Mouse (Mus musculus) stomach, embryonic 15.5 days (tissue): ENCODE data around the gene Kcnk6. TPM values are rescaled to one million over a fixed set of nuclear protein-coding genes. Genes with fewer than 3 reads are reported as not detected.

Experiments used
- ATAC-seq: fragments of 200-750 bp; cut with Nextera tagmentation; 2 replicates; pipeline ENCODE4 v1.8.0; 2017; ENCODE audit warnings: low read depth, moderate number of reproducible peaks, moderate TSS enrichment; ENCODE audit not compliant: insufficient read depth, low FRiP score
- H3K27ac ChIP-seq: fragments of 300-500 bp; sonication (generic); 2 replicates; pipeline ENCODE4 v1.5.1; 2015; ENCODE audit warnings: mild to moderate bottlenecking, inconsistent platforms
- H3K27me3 ChIP-seq: fragments of 300-500 bp; sonication (generic); replicated peaks from 2 replicates; pipeline ENCODE4 v1.6.1; 2015; ENCODE audit warnings: inconsistent platforms
- H3K36me3 ChIP-seq: fragments of 300-500 bp; sonication (generic); 2 replicates; pipeline ENCODE4 v1.6.1; 2015; ENCODE audit warnings: inconsistent platforms
- H3K4me1 ChIP-seq: fragments of 300-500 bp; sonication (generic); 2 replicates; pipeline ENCODE4 v1.6.1; 2015; ENCODE audit warnings: inconsistent platforms
- H3K4me2 ChIP-seq: fragments of 300-500 bp; sonication (generic); 2 replicates; pipeline ENCODE4 v1.6.1; 2015; ENCODE audit warnings: mild to moderate bottlenecking, inconsistent platforms
- H3K4me3 ChIP-seq: fragments of 300-500 bp; sonication (generic); replicated peaks from 2 replicates; pipeline ENCODE4 v1.5.1; 2015; ENCODE audit warnings: inconsistent platforms
- H3K9ac ChIP-seq: fragments of 300-500 bp; sonication (generic); 2 replicates; pipeline ENCODE4 v1.6.1; 2015; ENCODE audit warnings: inconsistent platforms
- H3K9me3 ChIP-seq: fragments of 300-500 bp; sonication (generic); 2 replicates; pipeline ENCODE4 v1.6.1; 2016; ENCODE audit warnings: inconsistent platforms
- WGBS: fragments of 180-500 bp; shearing (Covaris S2); methylation state at CpG from one replicate; pipeline ENCODE4 v1.1.7; 2015; 5-methylcytosine and 5-hydroxymethylcytosine counted together
- polyA plus RNA-seq: library from polyadenylated mRNA; unstranded; fragments of >200 nt; fragmentation: Nextera tagmentation; extraction: Ambion mirVana; gene quantifications from 2 replicates; pipeline ENCODE4 v1.2.1, GENCODE M21; 2015

Gene Kcnk6
- polyA plus RNA-seq, 1 experiment from 2014 or later: 1.9 TPM

GRCm38 (mm10) chr7:29180854-29181236, 51.5 kb downstream of the Kcnk6 start:
- Histone ChIP-seq H3K9ac (no peak overlapping the region), H3K9me3 (no peaks in the 10 kb centered on the region), H3K4me1 (peaks cover 11% of the 10 kb centered on the region), H3K27me3 (no peaks in the 10 kb centered on the region), H3K36me3 (peaks cover 6% of the 10 kb centered on the region; the same call in 1 of the 2 replicates), H3K27ac (no peak overlapping the region), H3K4me3 (peak overlapping the region; percentile 76), H3K4me2 (peak overlapping the region; percentile 47)
- WGBS: 38% methylated on average over 5 of the region's 5 CpGs
- ATAC-seq: no peak

- peak; percentile 94 for ATAC-seq
- peak within 1 kb of the TSS; percentile 78 for H3K4me2 ChIP-seq
- peak within 1 kb of the TSS; percentile 83 for H3K9ac ChIP-seq
- peak within 1 kb of the TSS; percentile 65 for H3K27ac ChIP-seq
- H3K4me3 ChIP-seq: peak within 1 kb of the TSS; percentile 76
- peaks cover 11% of the 10 kb centered on the region for H3K4me1 ChIP-seq
- no peaks in the 10 kb centered on the region for H3K27me3 ChIP-seq
- under 1% methylated on average over 62 of the region's 62 CpGs for WGBS
- peaks cover 12% of the 10 kb centered on the region for H3K36me3 ChIP-seq
- H3K9me3 ChIP-seq: no peaks in the 10 kb centered on the region
Observed at GRCm38 (mm10) chr7:29180077-29180853, 52.0 kb downstream of the Kcnk6 start, which contains the start of gene Psmd8. Psmd8 (minus strand) TSS chr7:29180701.

DNA sequence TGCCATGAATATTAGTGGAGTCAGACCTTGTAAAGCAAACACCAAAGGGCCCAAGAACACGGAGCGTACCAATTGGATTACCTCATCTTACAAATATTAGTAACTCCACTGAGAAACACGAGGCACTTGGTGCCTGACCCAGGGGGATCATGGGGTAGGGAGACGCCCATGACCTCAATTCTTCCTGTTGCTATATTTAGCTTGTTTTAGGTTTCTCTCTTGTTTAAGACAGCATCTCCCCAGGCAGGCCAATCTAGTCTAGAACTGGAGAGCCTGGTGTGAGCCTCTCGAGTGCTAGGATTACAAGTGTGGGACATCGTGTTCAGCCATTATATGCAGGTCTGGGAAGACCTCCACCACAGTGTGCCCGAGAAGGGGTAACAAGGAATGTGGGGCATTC, 53.0 kb downstream of the Kcnk6 start:
- peaks cover 11% of the 10 kb centered on the region for H3K4me1 ChIP-seq
- H3K4me2 ChIP-seq: peak overlapping the region; percentile 78
- 28% methylated on average over 7 of the region's 7 CpGs for WGBS
- ATAC-seq: no peak
- peak overlapping the region; percentile 83; the same call in 1 of the 2 replicates for H3K9ac ChIP-seq
- no peak overlapping the region for H3K27ac ChIP-seq
- H3K36me3 ChIP-seq: peaks cover 21% of the 10 kb centered on the region
- peak overlapping the region; percentile 76 for H3K4me3 ChIP-seq
- no peaks in the 10 kb centered on the region for H3K9me3 ChIP-seq
- H3K27me3 ChIP-seq: no peaks in the 10 kb centered on the region

GRCm38 (mm10) chr7:29178106-29178505, 54.2 kb downstream of the Kcnk6 start:
- Histone ChIP-seq H3K9me3 (no peaks in the 10 kb centered on the region), H3K27me3 (peaks cover 8% of the 10 kb centered on the region), H3K27ac (no peak overlapping the region), H3K36me3 (peaks cover 27% of the 10 kb centered on the region), H3K4me2 (no peak overlapping the region), H3K4me3 (no peak overlapping the region), H3K9ac (no peak overlapping the region), H3K4me1 (peaks cover 11% of the 10 kb centered on the region)
- no peak for ATAC-seq
- WGBS: 90% methylated on average over 4 of the region's 4 CpGs

DNA sequence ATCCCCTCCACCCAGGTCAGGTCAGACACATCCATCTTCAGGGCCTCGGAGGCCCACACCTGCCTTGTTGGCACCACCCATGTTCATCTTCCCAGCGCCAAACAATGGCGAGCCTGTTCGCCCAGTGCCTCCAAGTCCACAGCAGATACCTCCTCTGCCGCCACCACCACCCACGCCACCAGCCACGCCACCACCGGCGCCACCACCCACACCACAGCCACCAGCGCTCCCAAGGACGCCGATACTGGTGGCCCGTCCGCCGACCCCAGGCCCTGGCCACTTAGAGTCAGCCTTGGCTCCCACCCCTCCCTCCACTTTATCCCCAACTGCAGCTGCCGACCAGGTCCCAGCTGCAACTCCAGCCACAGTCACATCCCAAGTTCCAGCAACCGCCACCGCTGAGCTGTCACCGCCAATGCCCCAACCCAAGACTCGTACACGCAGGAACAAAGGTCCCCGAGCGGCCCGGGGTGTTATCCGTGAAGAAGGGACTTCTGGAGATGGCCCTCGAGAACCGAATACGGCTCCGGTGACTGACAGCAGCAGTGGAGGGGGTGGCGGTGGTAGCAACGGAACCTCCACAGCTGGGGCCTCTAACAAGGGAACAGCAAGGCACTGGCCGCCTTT, 59.8 kb downstream of the Kcnk6 start:
- WGBS: 51% methylated on average over 32 of the region's 32 CpGs

More for the DNA sequence above, 59.8 kb downstream of the Kcnk6 start:
- no peak overlapping the region for H3K9ac ChIP-seq
- no peak overlapping the region for H3K27ac ChIP-seq
- no peaks in the 10 kb centered on the region for H3K9me3 ChIP-seq
- peaks cover 37% of the 10 kb centered on the region for H3K27me3 ChIP-seq
- H3K36me3 ChIP-seq: peaks cover 29% of the 10 kb centered on the region
- no peak overlapping the region for H3K4me2 ChIP-seq
- peaks cover 24% of the 10 kb centered on the region for H3K4me1 ChIP-seq
- no peak for ATAC-seq
- H3K4me3 ChIP-seq: no peak overlapping the region

Other genes with a start within 250 kb of the Kcnk6 start
- gene Ryr1, start 107.3 kb downstream of the Kcnk6 start, polyA plus RNA-seq: 0.30 and 0.76 TPM in 2 replicates
- gene Rasgrp4, start 97.7 kb downstream of the Kcnk6 start, polyA plus RNA-seq: 0.75 and 0.76 TPM in 2 replicates
- gene Fam98c, start 76.3 kb downstream of the Kcnk6 start, polyA plus RNA-seq: 24.8 and 26.7 TPM in 2 replicates
- 0.42 and 0.66 TPM in 2 replicates for gene Ggn, start 62.3 kb downstream of the Kcnk6 start, polyA plus RNA-seq
- 1.9 and 2.2 TPM in 2 replicates for gene Spred3, start 62.1 kb downstream of the Kcnk6 start, polyA plus RNA-seq
- 225 and 237 TPM in 2 replicates for gene Psmd8, start 51.8 kb downstream of the Kcnk6 start, polyA plus RNA-seq
- 0.60 and 1.2 TPM in 2 replicates for gene Catsperg1, start 18.5 kb downstream of the Kcnk6 start, polyA plus RNA-seq
- gene Yif1b, start 5.8 kb upstream of the Kcnk6 start, polyA plus RNA-seq: 83.7 and 85.8 TPM in 2 replicates
- gene 2200002D01Rik, start 16.0 kb upstream of the Kcnk6 start, polyA plus RNA-seq: 67.4 and 70.6 TPM in 2 replicates
- 525 and 574 TPM in 2 replicates for gene Spint2, start 49.4 kb upstream of the Kcnk6 start, polyA plus RNA-seq
- 42.7 and 56.7 TPM in 2 replicates for gene Ppp1r14a, start 56.8 kb upstream of the Kcnk6 start, polyA plus RNA-seq
- 7.6 and 8.2 TPM in 2 replicates for gene Dpf1, start 71.4 kb upstream of the Kcnk6 start, polyA plus RNA-seq